Mouse (Mus musculus) lung, embryonic 15.5 days (tissue): Measurements from ENCODE around the gene Slit2. TPM values are rescaled to one million over a fixed set of nuclear protein-coding genes. Genes with fewer than 3 reads are reported as not detected.

Experiments used
- ATAC-seq: fragments of 200-750 bp; cut with Nextera tagmentation; 2 replicates; pipeline ENCODE4 v1.8.0; 2017; ENCODE audit warnings: moderate number of reproducible peaks, borderline replicate concordance; ENCODE audit not compliant: low FRiP score, low TSS enrichment; ENCODE audit errors: extremely low read depth
- H3K27ac ChIP-seq: fragments of 300-500 bp; sonication (generic); 2 replicates; pipeline ENCODE4 v1.5.1; 2015; ENCODE audit warnings: moderate library complexity, mild to moderate bottlenecking, inconsistent platforms
- H3K27me3 ChIP-seq: fragments of 300-500 bp; sonication (generic); 2 replicates; pipeline ENCODE4 v1.6.1; 2015; ENCODE audit warnings: inconsistent platforms
- H3K36me3 ChIP-seq: fragments of 300-500 bp; sonication (generic); 2 replicates; pipeline ENCODE4 v1.6.1; 2015; ENCODE audit warnings: inconsistent platforms
- H3K4me1 ChIP-seq: fragments of 300-500 bp; sonication (generic); 2 replicates; pipeline ENCODE4 v1.6.1; 2015; ENCODE audit warnings: inconsistent platforms
- H3K4me2 ChIP-seq: fragments of 300-500 bp; sonication (generic); 2 replicates; pipeline ENCODE4 v1.6.1; 2015; ENCODE audit warnings: inconsistent platforms, mild to moderate bottlenecking, moderate library complexity
- H3K4me3 ChIP-seq: fragments of 300-500 bp; sonication (generic); 2 replicates; pipeline ENCODE4 v1.5.1; 2015; ENCODE audit warnings: mild to moderate bottlenecking, inconsistent platforms
- H3K9ac ChIP-seq: fragments of 300-500 bp; sonication (generic); 2 replicates; pipeline ENCODE4 v1.6.1; 2015; ENCODE audit warnings: inconsistent platforms
- H3K9me3 ChIP-seq: fragments of 300-500 bp; sonication (generic); 2 replicates; pipeline ENCODE4 v1.6.1; 2016; ENCODE audit warnings: inconsistent platforms
- WGBS: fragments of 180-500 bp; shearing (Covaris S2); methylation state at CpG from one replicate; pipeline ENCODE4 v1.1.7; 2015; 5-methylcytosine and 5-hydroxymethylcytosine counted together
- microRNA-seq: library from miRNA; unstranded; fragments of <30 nt; microRNA quantifications from one replicate; pipeline ENCODE4, GENCODE M21; 2016
- polyA plus RNA-seq: library from polyadenylated mRNA; unstranded; fragments of >200 nt; fragmentation: Nextera tagmentation; extraction: Ambion mirVana; gene quantifications from 2 replicates; pipeline ENCODE4 v1.2.1, GENCODE M21; 2015

Slit2 gene
- polyA plus RNA-seq, 1 experiment from 2014 or later = 39.3 TPM

DNA sequence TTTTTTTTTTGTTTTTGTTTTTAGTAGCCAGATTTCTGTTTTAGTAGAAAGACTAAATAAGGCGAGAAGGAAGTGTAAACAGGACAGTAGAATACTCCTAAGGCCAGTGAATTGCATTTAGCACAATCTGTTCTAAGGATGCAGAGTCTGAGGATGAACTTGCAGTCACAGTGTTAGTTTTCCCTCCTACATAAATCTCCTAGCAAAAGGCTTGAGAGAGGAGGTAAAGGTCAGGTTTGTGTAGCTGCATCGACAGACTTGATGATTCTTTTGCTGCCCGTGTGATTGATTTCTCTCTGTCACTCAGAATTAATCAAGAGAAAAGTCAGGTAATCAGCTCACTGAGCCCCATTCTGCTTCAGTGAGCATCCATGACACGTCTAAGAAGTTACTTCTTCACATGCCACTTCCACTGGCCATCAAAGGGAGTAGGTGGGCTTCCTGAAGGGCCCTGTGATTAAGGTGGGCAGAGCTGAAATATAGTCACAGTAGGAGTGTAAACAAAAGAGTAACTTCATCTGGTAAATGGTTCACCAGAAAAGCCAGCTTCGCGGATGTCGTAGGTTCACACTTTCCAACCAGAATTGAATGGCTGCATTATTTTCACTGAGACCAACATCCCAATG is 358.0 kb downstream of the Slit2 start:
- 54% methylated on average over 7 of the region's 7 CpGs for WGBS
- H3K4me2 ChIP-seq = no peak overlapping the region
- no peaks in the 10 kb centered on the region for H3K27me3 ChIP-seq
- no peak overlapping the region for H3K4me3 ChIP-seq
- H3K9me3 ChIP-seq = no peaks in the 10 kb centered on the region
- peaks cover 4% of the 10 kb centered on the region; the same call in 1 of the 2 replicates for H3K4me1 ChIP-seq
- ATAC-seq = no peak
- H3K9ac ChIP-seq = no peak overlapping the region
- H3K36me3 ChIP-seq = no peaks in the 10 kb centered on the region
- H3K27ac ChIP-seq = no peak overlapping the region

DNA sequence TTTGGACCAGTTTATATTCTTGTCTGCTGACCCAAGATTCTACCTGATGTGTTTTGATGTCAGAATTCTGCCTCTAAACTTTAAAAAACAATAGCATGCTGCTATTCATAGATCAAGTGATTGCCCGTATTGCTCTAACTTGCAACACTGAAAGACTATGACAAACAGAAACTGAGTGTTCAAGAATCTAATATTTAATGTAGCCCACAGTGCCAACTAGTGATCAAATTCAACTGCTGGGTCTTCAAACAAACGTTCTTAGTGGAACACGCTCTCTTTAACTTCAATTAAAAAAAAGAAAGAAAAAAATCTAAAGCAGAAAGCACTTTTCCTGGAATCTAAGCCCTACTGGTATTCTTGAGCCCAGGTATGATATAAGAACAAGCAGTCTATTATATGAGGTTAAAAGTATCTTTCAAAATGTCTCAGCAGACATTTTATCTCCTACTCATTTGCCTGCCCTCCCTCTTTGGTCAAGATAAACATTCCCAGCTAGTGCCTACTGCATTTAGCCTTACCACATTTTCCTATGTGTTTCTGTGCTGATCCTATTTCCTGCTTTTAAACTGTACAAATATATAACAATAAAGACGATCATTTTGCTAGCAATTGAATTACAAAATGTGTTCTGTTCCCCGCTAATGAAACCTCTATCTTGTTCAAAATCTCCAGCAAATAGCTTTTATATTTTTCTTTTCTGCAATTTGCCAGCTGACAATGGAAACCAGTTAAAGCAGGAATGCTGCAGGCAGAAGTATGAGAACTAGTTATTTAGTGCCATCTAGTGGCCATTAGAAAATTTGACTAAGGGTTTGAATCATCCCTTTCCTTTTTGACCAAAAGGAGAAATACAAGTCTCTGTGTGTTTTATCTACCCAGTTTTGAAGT is 362.4 kb downstream of the Slit2 start:
- H3K27ac ChIP-seq = peak overlapping the region; percentile 59; the same call in 1 of the 2 replicates
- no peak overlapping the region for H3K4me2 ChIP-seq
- no peaks in the 10 kb centered on the region for H3K9me3 ChIP-seq
- no peak overlapping the region for H3K9ac ChIP-seq
- ATAC-seq = peak; percentile 52; the same call in 1 of the 2 replicates
- 22% methylated on average over 5 of the region's 5 CpGs for WGBS
- H3K27me3 ChIP-seq = no peaks in the 10 kb centered on the region
- H3K4me1 ChIP-seq = peaks cover 4% of the 10 kb centered on the region; the same call in 1 of the 2 replicates
- no peaks in the 10 kb centered on the region for H3K36me3 ChIP-seq
- no peak overlapping the region for H3K4me3 ChIP-seq

DNA sequence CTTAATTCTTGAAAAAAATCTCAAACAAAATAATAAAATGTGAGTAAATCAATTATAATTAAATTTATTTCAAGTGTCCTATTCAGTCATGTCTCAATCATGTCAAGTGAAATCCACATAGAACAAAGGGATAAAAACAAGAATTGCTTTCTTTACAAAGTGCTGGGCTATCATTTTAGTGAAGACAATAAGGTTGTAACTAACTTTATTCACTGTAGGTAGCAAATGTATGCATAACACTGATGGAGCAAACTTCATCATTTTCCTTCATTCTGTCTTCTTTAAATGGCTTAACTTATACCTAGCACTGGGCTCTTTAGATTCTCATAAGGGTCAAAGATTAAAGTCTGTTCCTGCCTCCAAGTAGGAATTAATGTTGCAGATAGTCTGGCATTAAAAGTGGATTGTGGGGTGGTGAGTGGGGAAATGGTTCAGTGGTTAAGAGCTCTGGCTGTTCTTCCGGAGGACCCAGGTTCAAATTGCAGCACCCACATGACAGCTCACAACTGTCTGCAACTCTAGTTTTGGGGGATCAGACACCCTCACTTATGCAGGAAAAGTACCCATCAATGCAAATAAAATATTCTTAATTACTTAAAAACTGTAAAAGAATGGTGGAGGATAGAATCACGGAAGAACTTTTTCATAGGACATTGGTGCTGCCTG is 363.2 kb downstream of the Slit2 start:
- H3K27ac ChIP-seq = no peak overlapping the region
- H3K27me3 ChIP-seq = no peaks in the 10 kb centered on the region
- H3K9ac ChIP-seq = no peak overlapping the region
- H3K4me3 ChIP-seq = no peak overlapping the region
- peaks cover 4% of the 10 kb centered on the region; the same call in 1 of the 2 replicates for H3K4me1 ChIP-seq
- no peak overlapping the region for H3K4me2 ChIP-seq
- H3K9me3 ChIP-seq = no peaks in the 10 kb centered on the region
- no peaks in the 10 kb centered on the region for H3K36me3 ChIP-seq
- ATAC-seq = no peak
- 86% methylated on average over 2 of the region's 2 CpGs for WGBS

DNA sequence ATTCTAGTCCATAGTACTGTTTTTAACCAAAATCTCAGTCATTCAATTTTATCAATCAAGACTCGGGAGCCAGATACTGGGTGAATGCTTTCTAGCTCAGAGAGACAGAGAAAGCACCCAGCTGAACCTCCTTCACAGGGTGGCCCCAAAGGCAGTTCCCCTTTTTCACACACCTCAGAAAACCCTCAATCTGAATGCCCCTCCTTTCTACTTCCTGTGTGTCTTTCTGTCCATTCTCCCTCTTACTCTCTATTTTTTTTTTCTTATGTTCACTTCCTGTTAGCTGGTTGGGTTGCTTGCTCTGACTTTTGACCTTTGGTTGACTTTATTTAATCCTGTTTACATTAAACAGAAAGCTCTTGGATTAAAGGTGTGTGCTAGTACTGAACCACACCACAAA is 366.4 kb downstream of the Slit2 start:
- no peak overlapping the region for H3K4me2 ChIP-seq
- H3K36me3 ChIP-seq = no peaks in the 10 kb centered on the region
- 89% methylated on average over 1 of the region's 1 CpGs for WGBS
- no peak overlapping the region for H3K9ac ChIP-seq
- H3K4me1 ChIP-seq = peaks cover 4% of the 10 kb centered on the region; the same call in 1 of the 2 replicates
- H3K27me3 ChIP-seq = no peaks in the 10 kb centered on the region
- H3K4me3 ChIP-seq = no peak overlapping the region
- no peaks in the 10 kb centered on the region for H3K9me3 ChIP-seq
- no peak overlapping the region for H3K27ac ChIP-seq
- ATAC-seq = no peak

Small RNA genes within 50 kb of the gene (microRNA-seq; reads per million reads assigned to microRNA genes)
- gene Mir218-1 = 15.9 reads per million, percentile 34 among the genes with 10 or more reads in this experiment
